Mouse (Mus musculus): ENCODE data around the gene Xlr.
"Not testable (repeated sequence)": the region's sequence is repeated elsewhere in the genome, so short reads cannot be mapped to it uniquely, and the experiment has no call there.

The Xlr gene

GRCm38 (mm10) chrX:53797519-53797918 is at the start of gene Xlr:
Gene Xlr (minus strand): TSS chrX:53797706.
- DNase-seq, result not testable (repeated sequence)

- DNase-seq, result no peak
Measured at GRCm38 (mm10) chrX:53799074-53799473, 1.6 kb upstream of the Xlr start.

- DNase-seq, result no peak
Measured at GRCm38 (mm10) chrX:53776276-53776675, 21.2 kb downstream of the Xlr start, which contains the start of gene Zfp36l3. Gene Zfp36l3 (minus strand): TSS chrX:53776394.

GRCm38 (mm10) chrX:53757736-53758135 is 39.8 kb downstream of the Xlr start, which contains the start of gene 1700013H16Rik:
Gene 1700013H16Rik (minus strand): TSS chrX:53757831.
- no peak for DNase-seq

- DNase-seq, result no peak
Measured at GRCm38 (mm10) chrX:53752851-53753250, 44.7 kb downstream of the Xlr start.

GRCm38 (mm10) chrX:53728967-53729366 is 68.5 kb downstream of the Xlr start:
- no peak for DNase-seq
